Mouse (Mus musculus): Measurements from ENCODE around the gene Olfr56. TPM values are rescaled to one million over a fixed set of nuclear protein-coding genes. Genes with fewer than 3 reads are reported as not detected.
"Not testable (repeated sequence)": the region's sequence is repeated elsewhere in the genome, so short reads cannot be mapped to it uniquely, and the experiment has no call there.

The Olfr56 gene
- polyA plus RNA-seq, 1 experiment from 2014 or later, result not detected

GRCm38 (mm10) chr11:49063713-49064469 lies 85.2 kb downstream of the Olfr56 start, which contains the start of gene Tgtp2:
Gene Tgtp2, minus strand, starts transcription at chr11:49064206.
- ATAC-seq (replicated peaks; ENCODE audit: insufficient number of reproducible peaks, low FRiP score, low TSS enrichment, low read depth); H3K4me1 ChIP-seq (ENCODE audit: control insufficient read depth, insufficient read depth, low read length); H3K36me3 ChIP-seq (replicated peaks; ENCODE audit: control insufficient read depth, insufficient read depth, low read depth, low read length); H3K4me2 ChIP-seq (ENCODE audit: low read depth, low read length); H3K27ac ChIP-seq (replicated peaks; ENCODE audit: low read depth, low read length); H3K4me3 ChIP-seq (ENCODE audit: low read depth, low read length); H3K27me3 ChIP-seq (ENCODE audit: control insufficient read depth, insufficient read depth, low read length); H3K9me3 ChIP-seq (replicated peaks; ENCODE audit: control insufficient read depth, low read length); DNase-seq (ENCODE audit: low spot score); H3K9ac ChIP-seq (replicated peaks; ENCODE audit: low read length): not testable (repeated sequence)
- WGBS, result 82% methylated on average over 5 of the region's 5 CpGs

GRCm38 (mm10) chr11:49068358-49068757 lies 89.7 kb downstream of the Olfr56 start:
- Histone ChIP-seq H3K27ac (replicated peaks; ENCODE audit: low read depth, low read length) (no peak overlapping the region), H3K9ac (replicated peaks; ENCODE audit: low read length) (no peak overlapping the region), H3K4me1 (ENCODE audit: control insufficient read depth, insufficient read depth, low read length) (no peaks in the 10 kb centered on the region), H3K27me3 (ENCODE audit: control insufficient read depth, insufficient read depth, low read length) (no peaks in the 10 kb centered on the region), H3K4me3 (ENCODE audit: low read depth, low read length) (no peak overlapping the region), H3K4me2 (ENCODE audit: low read depth, low read length) (no peak overlapping the region), H3K9me3 (replicated peaks; ENCODE audit: control insufficient read depth, low read length) (no peaks in the 10 kb centered on the region), H3K36me3 (replicated peaks; ENCODE audit: control insufficient read depth, insufficient read depth, low read depth, low read length) (no peaks in the 10 kb centered on the region)
- 88% methylated on average over 1 of the region's 1 CpGs for WGBS
- no peak for ATAC-seq (replicated peaks; ENCODE audit: insufficient number of reproducible peaks, low FRiP score, low TSS enrichment, low read depth)
- DNase-seq (ENCODE audit: low spot score), result no peak

- H3K4me2 ChIP-seq (ENCODE audit: low read depth, low read length); DNase-seq (ENCODE audit: low spot score); ATAC-seq (replicated peaks; ENCODE audit: insufficient number of reproducible peaks, low FRiP score, low TSS enrichment, low read depth); H3K27ac ChIP-seq (replicated peaks; ENCODE audit: low read depth, low read length); H3K9ac ChIP-seq (replicated peaks; ENCODE audit: low read length); H3K4me1 ChIP-seq (ENCODE audit: control insufficient read depth, insufficient read depth, low read length); H3K27me3 ChIP-seq (ENCODE audit: control insufficient read depth, insufficient read depth, low read length); H3K9me3 ChIP-seq (replicated peaks; ENCODE audit: control insufficient read depth, low read length); H3K36me3 ChIP-seq (replicated peaks; ENCODE audit: control insufficient read depth, insufficient read depth, low read depth, low read length); H3K4me3 ChIP-seq (ENCODE audit: low read depth, low read length): not testable (repeated sequence)
- 59% methylated on average over 6 of the region's 6 CpGs for WGBS
These were observed 97.5 kb downstream of the Olfr56 start, which contains the start of gene Ifi47 for GRCm38 (mm10) chr11:49076001-49076757. Gene Ifi47, plus strand, starts transcription at chr11:49076587.

DNA sequence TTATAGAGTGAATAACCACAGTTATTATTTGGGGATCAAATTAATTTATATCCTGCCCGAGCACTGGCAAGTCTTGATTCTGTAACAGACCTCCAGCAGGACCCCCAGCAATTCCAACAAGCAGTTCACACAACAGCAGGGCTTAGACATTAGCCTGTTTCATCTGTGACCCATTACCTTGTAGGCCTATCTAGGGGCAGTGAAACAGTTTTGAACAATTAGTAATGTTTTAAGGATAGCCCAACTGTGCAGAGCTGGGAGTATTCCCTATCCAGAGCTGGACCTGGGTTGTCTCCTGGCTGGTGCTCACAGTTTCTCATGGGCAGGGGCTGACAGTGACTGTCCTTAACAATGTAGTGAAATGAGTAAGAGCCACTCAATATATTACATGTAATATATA lies 98.3 kb downstream of the Olfr56 start:
- DNase-seq (ENCODE audit: low spot score) (no peak), ATAC-seq (replicated peaks; ENCODE audit: insufficient number of reproducible peaks, low FRiP score, low TSS enrichment, low read depth) (no peak)
- Histone ChIP-seq H3K4me3 (ENCODE audit: low read depth, low read length) (no peak overlapping the region), H3K4me1 (ENCODE audit: control insufficient read depth, insufficient read depth, low read length) (no peaks in the 10 kb centered on the region), H3K27me3 (ENCODE audit: control insufficient read depth, insufficient read depth, low read length) (no peaks in the 10 kb centered on the region; the same call in 1 of the 2 replicates), H3K27ac (replicated peaks; ENCODE audit: low read depth, low read length) (no peak overlapping the region), H3K9me3 (replicated peaks; ENCODE audit: control insufficient read depth, low read length) (no peaks in the 10 kb centered on the region), H3K36me3 (replicated peaks; ENCODE audit: control insufficient read depth, insufficient read depth, low read depth, low read length) (no peaks in the 10 kb centered on the region), H3K9ac (replicated peaks; ENCODE audit: low read length) (no peak overlapping the region), H3K4me2 (ENCODE audit: low read depth, low read length) (no peak overlapping the region)
- 87% methylated on average over 1 of the region's 1 CpGs for WGBS

- H3K9me3 ChIP-seq (replicated peaks; ENCODE audit: control insufficient read depth, low read length), result no peaks in the 10 kb centered on the region
- H3K4me3 ChIP-seq (ENCODE audit: low read depth, low read length), result no peak overlapping the region
- H3K36me3 ChIP-seq (replicated peaks; ENCODE audit: control insufficient read depth, insufficient read depth, low read depth, low read length), result no peaks in the 10 kb centered on the region
- ATAC-seq (replicated peaks; ENCODE audit: insufficient number of reproducible peaks, low FRiP score, low TSS enrichment, low read depth), result no peak
- WGBS, result 90% methylated on average over 3 of the region's 3 CpGs
- H3K4me1 ChIP-seq (ENCODE audit: control insufficient read depth, insufficient read depth, low read length), result no peaks in the 10 kb centered on the region
- H3K4me2 ChIP-seq (ENCODE audit: low read depth, low read length), result no peak overlapping the region
- H3K27ac ChIP-seq (replicated peaks; ENCODE audit: low read depth, low read length), result no peak overlapping the region
- H3K27me3 ChIP-seq (ENCODE audit: control insufficient read depth, insufficient read depth, low read length), result no peaks in the 10 kb centered on the region; the same call in 1 of the 2 replicates
- no peak for DNase-seq (ENCODE audit: low spot score)
- no peak overlapping the region for H3K9ac ChIP-seq (replicated peaks; ENCODE audit: low read length)
These were observed 100.0 kb downstream of the Olfr56 start for GRCm38 (mm10) chr11:49078719-49079118.

DNA sequence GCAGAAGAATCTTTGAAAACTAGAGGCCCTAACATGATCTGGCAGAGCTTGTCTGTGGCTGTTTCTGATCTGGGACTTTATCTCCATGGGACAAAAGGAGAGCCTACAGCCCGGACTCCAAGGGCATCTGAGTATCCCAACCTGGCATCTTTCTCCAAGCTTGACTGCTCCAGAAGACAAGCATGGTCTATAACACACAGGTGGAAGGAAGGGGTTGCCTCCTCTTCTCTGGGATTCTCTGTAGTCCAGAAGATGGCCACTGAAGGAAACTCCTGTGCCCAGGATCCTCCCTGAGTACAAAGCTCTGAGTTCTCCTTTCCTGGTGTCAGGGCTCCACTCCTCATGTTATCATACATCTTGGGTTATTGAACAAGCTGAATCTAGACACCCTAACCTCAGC lies 101.9 kb downstream of the Olfr56 start:
- no peaks in the 10 kb centered on the region; the same call in 1 of the 2 replicates for H3K27me3 ChIP-seq (ENCODE audit: control insufficient read depth, insufficient read depth, low read length)
- 82% methylated on average over 1 of the region's 1 CpGs for WGBS

DNA sequence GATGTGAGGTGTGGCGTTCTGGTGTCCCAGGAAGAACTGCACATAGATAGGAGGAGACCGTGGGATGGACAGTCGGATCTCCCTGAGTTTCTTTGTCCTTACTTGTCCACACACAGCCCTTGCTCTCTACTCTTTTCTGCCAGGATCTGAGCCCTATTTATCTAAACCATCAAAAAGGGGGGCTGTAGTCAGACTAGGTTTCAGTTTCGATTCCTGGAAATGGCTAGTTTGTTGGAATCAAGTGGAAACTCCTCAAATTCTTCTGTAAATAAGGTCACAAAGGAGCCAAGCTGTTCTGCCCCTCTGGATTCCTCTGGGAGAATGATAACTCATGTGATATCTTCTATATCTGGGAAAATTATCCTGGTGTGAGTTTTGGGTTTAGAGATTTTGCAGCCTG lies 102.7 kb downstream of the Olfr56 start:
- Histone ChIP-seq H3K9ac (replicated peaks; ENCODE audit: low read length) (no peak overlapping the region), H3K27ac (replicated peaks; ENCODE audit: low read depth, low read length) (no peak overlapping the region), H3K36me3 (replicated peaks; ENCODE audit: control insufficient read depth, insufficient read depth, low read depth, low read length) (no peaks in the 10 kb centered on the region), H3K4me2 (ENCODE audit: low read depth, low read length) (no peak overlapping the region), H3K4me1 (ENCODE audit: control insufficient read depth, insufficient read depth, low read length) (no peaks in the 10 kb centered on the region), H3K9me3 (replicated peaks; ENCODE audit: control insufficient read depth, low read length) (no peaks in the 10 kb centered on the region), H3K27me3 (ENCODE audit: control insufficient read depth, insufficient read depth, low read length) (no peaks in the 10 kb centered on the region; the same call in 1 of the 2 replicates), H3K4me3 (ENCODE audit: low read depth, low read length) (no peak overlapping the region)
- DNase-seq (ENCODE audit: low spot score) (no peak), ATAC-seq (replicated peaks; ENCODE audit: insufficient number of reproducible peaks, low FRiP score, low TSS enrichment, low read depth) (no peak)
- WGBS, result 76% methylated on average over 4 of the region's 4 CpGs

More for the DNA sequence above, 101.9 kb downstream of the Olfr56 start:
- Histone ChIP-seq H3K9me3 (replicated peaks; ENCODE audit: control insufficient read depth, low read length) (no peaks in the 10 kb centered on the region), H3K4me3 (ENCODE audit: low read depth, low read length) (no peak overlapping the region), H3K9ac (replicated peaks; ENCODE audit: low read length) (no peak overlapping the region), H3K4me2 (ENCODE audit: low read depth, low read length) (no peak overlapping the region), H3K4me1 (ENCODE audit: control insufficient read depth, insufficient read depth, low read length) (no peaks in the 10 kb centered on the region), H3K27ac (replicated peaks; ENCODE audit: low read depth, low read length) (no peak overlapping the region), H3K36me3 (replicated peaks; ENCODE audit: control insufficient read depth, insufficient read depth, low read depth, low read length) (no peaks in the 10 kb centered on the region)
- no peak for ATAC-seq (replicated peaks; ENCODE audit: insufficient number of reproducible peaks, low FRiP score, low TSS enrichment, low read depth)
- DNase-seq (ENCODE audit: low spot score), result no peak

DNA sequence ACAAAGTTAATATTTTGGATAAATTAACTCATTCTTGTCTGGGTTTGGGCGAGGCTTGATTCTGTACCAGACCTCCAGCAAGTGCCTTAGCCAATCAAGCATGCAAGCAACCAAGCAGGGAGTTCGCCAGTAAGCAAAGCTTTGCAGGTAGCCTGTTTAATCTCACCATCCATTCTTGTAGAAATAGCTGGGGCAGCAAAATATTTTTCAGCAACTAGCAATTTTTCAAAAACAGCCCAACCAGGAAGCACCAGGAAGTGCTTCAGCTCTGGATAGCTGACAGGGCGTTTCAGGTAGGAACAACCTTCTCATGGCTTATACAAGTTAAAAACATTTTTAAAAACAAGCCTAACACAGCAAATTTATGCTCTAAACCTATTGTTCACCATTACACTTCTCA lies 103.2 kb downstream of the Olfr56 start:
- H3K4me3 ChIP-seq (ENCODE audit: low read depth, low read length), result no peak overlapping the region
- no peak for DNase-seq (ENCODE audit: low spot score)
- H3K27ac ChIP-seq (replicated peaks; ENCODE audit: low read depth, low read length), result no peak overlapping the region
- no peaks in the 10 kb centered on the region for H3K36me3 ChIP-seq (replicated peaks; ENCODE audit: control insufficient read depth, insufficient read depth, low read depth, low read length)
- H3K27me3 ChIP-seq (ENCODE audit: control insufficient read depth, insufficient read depth, low read length), result no peaks in the 10 kb centered on the region; the same call in 1 of the 2 replicates
- H3K9ac ChIP-seq (replicated peaks; ENCODE audit: low read length), result no peak overlapping the region
- no peak for ATAC-seq (replicated peaks; ENCODE audit: insufficient number of reproducible peaks, low FRiP score, low TSS enrichment, low read depth)
- H3K9me3 ChIP-seq (replicated peaks; ENCODE audit: control insufficient read depth, low read length), result no peaks in the 10 kb centered on the region
- H3K4me1 ChIP-seq (ENCODE audit: control insufficient read depth, insufficient read depth, low read length), result no peaks in the 10 kb centered on the region
- WGBS, result 82% methylated on average over 3 of the region's 3 CpGs
- H3K4me2 ChIP-seq (ENCODE audit: low read depth, low read length), result no peak overlapping the region
